Mouse (Mus musculus) ES-Bruce4 (cell line): Measurements from ENCODE around the gene Rab5a. TPM values are rescaled to one million over a fixed set of nuclear protein-coding genes. Genes with fewer than 3 reads are reported as not detected.
"Not testable (repeated sequence)": the region's sequence is repeated elsewhere in the genome, so short reads cannot be mapped to it uniquely, and the experiment has no call there.

ENCODE experiments used
- H3K27ac ChIP-seq: 2 replicates; pipeline ENCODE4 v1.5.1; 2012; ENCODE audit warnings: low read length, inconsistent platforms; ENCODE audit not compliant: insufficient read depth
- H3K27me3 ChIP-seq: 2 replicates; pipeline ENCODE4 v1.6.1; 2012; ENCODE audit warnings: mild to moderate bottlenecking, low read length, inconsistent platforms; ENCODE audit not compliant: control insufficient read depth, poor library complexity, insufficient read depth, severe bottlenecking
- H3K36me3 ChIP-seq: 2 replicates; pipeline ENCODE4 v1.6.1; 2012; ENCODE audit warnings: inconsistent platforms, mild to moderate bottlenecking, low read length, moderate library complexity; ENCODE audit not compliant: control insufficient read depth, poor library complexity, insufficient read depth, severe bottlenecking
- H3K4me1 ChIP-seq: one replicate; pipeline ENCODE4 v1.8.1; 2011; ENCODE audit warnings: low read length; ENCODE audit not compliant: control insufficient read depth, insufficient read depth
- H3K4me3 ChIP-seq: 2 replicates; pipeline ENCODE4 v1.5.1; 2011; ENCODE audit warnings: low read depth, mild to moderate bottlenecking, low read length
- H3K9ac ChIP-seq: 2 replicates; pipeline ENCODE4 v1.6.1; 2012; ENCODE audit warnings: low read depth, mild to moderate bottlenecking, inconsistent platforms; ENCODE audit not compliant: poor library complexity, severe bottlenecking
- H3K9me3 ChIP-seq: replicated peaks from 2 replicates; pipeline ENCODE4 v1.6.1; 2012; ENCODE audit warnings: mild to moderate bottlenecking, low read length, inconsistent platforms; ENCODE audit not compliant: control insufficient read depth, poor library complexity, insufficient read depth, severe bottlenecking
- CTCF ChIP-seq: IDR thresholded peaks from one replicate; pipeline ENCODE4 v1.8.1; 2011; ENCODE audit warnings: low read depth, low read length
- EP300 ChIP-seq: IDR thresholded peaks from 2 replicates; pipeline ENCODE4 v1.6.1; 2011; ENCODE audit warnings: low read depth, low read length; ENCODE audit not compliant: insufficient read depth
- POLR2A ChIP-seq: IDR thresholded peaks from one replicate; pipeline ENCODE4 v1.8.1; 2011; ENCODE audit warnings: low read length; ENCODE audit not compliant: insufficient read depth
- polyA plus RNA-seq: library from polyadenylated mRNA; stranded (reverse); fragments of >200 nt; gene quantifications from 2 replicates; pipeline ENCODE4 v1.2.4, GENCODE M21; 2011; ENCODE audit warnings: low read depth; ENCODE audit not compliant: missing spikeins, insufficient read depth, insufficient read length

Rab5a gene
- polyA plus RNA-seq, 1 experiment = 92.3 TPM

DNA sequence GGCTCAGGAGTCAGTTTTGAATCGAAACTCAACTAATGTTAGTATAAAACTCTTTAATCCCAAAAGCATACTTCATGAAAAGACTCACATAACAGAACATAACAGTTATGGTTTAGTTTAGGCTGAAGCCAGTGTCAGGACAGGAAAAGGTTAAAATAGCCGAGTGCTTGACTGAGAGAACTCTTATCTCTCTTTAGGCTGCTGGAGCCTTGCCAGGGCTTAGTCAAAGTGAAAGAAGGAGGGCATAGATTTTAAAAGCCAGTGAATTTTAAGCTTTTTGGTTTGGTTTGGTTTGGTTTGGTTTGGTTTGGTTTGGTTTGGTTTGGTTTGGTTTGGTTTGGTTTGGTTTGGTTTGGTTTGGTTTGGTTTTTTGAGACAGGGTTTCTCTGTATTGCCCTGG, 53.4 kb downstream of the Rab5a start:
- H3K9ac ChIP-seq = no peak overlapping the region
- no peaks in the 10 kb centered on the region for H3K27me3 ChIP-seq
- H3K4me1 ChIP-seq = no peaks in the 10 kb centered on the region
- no peak overlapping the region for H3K4me3 ChIP-seq
- no peak overlapping the region for H3K27ac ChIP-seq
- H3K9me3 ChIP-seq = no peaks in the 10 kb centered on the region
- no peaks in the 10 kb centered on the region for H3K36me3 ChIP-seq
- no peak for TF ChIP-seq POLR2A
- no peak for TF ChIP-seq EP300
- TF ChIP-seq CTCF = no peak

DNA sequence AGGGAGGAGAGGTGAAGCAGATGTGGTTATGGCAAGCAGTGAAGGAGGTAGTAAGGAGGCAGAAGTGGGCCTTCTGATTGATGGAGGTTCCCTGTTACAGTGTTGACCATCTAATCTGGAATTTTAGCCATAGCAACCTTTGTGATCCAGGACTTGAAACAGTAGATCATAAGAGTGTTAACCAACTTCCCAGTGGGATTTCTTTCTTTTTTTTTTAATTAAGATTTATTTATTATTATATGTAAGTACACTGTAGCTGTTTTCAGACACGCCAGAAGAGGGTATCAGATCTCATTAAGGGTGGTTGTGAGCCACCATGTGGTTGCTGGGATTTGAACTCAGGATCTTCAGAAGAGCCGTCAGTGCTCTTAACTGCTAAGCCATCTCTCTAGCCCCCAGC, 60.3 kb downstream of the Rab5a start, which contains the start of gene Pp2d1:
Gene Pp2d1, minus strand, starts transcription at position 101 of the 400 bp plus-strand sequence.
- not testable (repeated sequence) for H3K9me3 ChIP-seq, H3K27ac ChIP-seq, H3K36me3 ChIP-seq, H3K4me3 ChIP-seq, H3K4me1 ChIP-seq, H3K9ac ChIP-seq, H3K27me3 ChIP-seq

DNA sequence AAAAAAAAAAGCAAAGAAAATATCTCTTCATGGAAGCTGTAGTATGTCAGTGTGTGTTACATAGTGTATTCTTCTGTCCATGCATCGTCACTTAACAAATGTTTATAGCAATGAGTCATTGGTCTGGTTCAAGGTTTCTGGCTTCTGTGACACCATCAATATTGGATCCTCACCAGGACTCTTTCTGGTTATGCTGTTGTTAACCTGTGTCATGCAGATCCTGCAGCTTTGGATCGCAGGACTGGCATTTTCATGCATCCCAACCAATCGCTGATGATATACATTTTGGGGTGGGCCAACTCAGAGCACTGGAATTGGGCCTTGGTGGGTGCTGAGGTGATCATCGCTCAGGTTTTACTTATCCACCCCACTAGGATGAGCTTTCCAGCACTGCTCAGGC, 63.5 kb downstream of the Rab5a start:
- H3K9ac ChIP-seq = no peak overlapping the region
- no peaks in the 10 kb centered on the region for H3K36me3 ChIP-seq
- no peak overlapping the region for H3K4me3 ChIP-seq
- no peak for TF ChIP-seq POLR2A
- no peak for TF ChIP-seq CTCF
- no peak for TF ChIP-seq EP300
- H3K9me3 ChIP-seq = no peaks in the 10 kb centered on the region
- H3K4me1 ChIP-seq = no peaks in the 10 kb centered on the region
- no peaks in the 10 kb centered on the region for H3K27me3 ChIP-seq
- H3K27ac ChIP-seq = no peak overlapping the region

DNA sequence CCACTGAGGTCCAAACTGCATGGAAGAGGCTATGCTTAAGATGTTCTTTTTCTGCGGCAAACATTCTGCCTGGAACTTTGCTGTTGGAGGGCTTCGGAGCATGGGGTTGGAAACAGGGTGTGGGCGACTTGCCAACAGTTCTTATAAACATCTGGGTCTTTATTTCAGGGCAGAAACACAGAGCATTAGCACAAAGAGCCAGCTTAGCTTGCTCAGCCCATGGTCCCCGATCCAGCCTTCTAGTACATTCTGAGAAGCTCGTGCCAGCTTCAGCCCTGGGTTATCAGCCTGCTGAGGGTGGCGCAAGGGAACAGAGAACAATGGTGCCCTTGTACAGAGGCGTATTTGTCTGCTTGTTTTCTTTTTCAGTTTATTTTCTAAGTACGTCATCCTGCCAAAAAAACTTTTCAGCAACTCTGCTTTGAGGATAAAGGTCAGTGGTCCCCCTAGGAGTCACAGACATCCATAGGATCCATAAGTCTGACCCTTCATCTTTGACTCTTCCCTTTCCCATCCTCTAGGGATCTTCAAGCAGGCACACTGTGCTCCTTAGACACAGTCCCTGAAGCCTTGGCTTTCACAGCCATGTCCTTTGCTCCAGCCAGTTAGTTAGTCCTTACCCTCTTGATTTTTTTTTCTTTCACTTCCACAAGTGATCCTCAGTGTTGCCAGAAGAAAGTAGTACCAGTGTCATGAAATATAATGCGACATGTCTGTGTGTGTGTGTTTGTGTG, 64.7 kb downstream of the Rab5a start:
- H3K9me3 ChIP-seq = no peaks in the 10 kb centered on the region
- TF ChIP-seq CTCF (no peak), POLR2A (no peak), EP300 (no peak)
- H3K4me3 ChIP-seq = no peak overlapping the region
- H3K4me1 ChIP-seq = no peaks in the 10 kb centered on the region
- H3K9ac ChIP-seq = no peak overlapping the region
- no peaks in the 10 kb centered on the region for H3K36me3 ChIP-seq
- H3K27me3 ChIP-seq = no peaks in the 10 kb centered on the region
- H3K27ac ChIP-seq = no peak overlapping the region

DNA sequence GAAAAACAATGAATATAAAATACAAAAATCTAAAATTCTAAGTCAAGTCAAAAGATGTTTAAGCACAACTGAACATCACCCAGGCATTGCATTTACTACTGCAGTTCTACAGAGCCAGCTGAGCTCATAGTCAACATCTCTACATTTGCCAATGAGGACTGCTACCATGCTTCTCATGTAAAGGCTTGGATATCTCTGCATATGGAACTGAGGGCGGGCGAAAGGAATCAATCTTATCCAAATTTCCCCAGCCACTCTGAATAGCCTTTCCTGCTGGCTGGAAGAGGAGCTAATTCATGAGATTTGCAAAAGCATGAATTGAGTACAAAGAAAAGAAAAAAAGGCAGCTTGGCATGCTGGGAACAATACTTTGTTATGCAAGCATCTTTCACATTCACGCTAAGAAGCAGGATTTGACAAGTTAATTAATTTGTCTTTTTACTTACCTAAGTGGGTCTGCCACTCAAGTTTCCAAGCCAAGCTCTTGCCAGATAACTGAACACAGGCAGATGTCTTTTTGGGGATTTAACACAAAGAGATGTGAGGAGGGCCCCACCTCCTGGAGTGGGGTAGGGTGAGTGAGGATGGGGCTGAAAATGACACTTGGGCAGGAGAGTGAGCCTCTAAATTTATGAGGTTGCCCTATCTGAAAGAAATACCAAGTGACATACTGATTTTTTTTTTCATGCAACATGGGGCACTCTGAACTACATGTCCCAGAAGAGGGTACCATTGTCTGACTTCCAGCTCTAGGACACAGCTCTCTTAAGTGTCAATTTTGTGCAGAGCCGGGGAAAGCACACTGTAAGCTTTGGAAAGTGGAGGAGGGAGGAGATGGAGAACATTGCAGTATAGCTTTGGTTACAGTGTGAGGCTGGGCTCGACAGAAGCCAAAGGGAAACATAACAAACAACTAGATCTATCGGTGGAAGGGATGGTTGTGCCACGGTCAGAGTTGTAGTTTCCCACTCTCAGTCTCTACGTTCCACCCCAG, 72.6 kb downstream of the Rab5a start:
- Histone ChIP-seq H3K4me3 (no peak overlapping the region), H3K36me3 (no peaks in the 10 kb centered on the region), H3K27ac (peak overlapping the region; percentile 74), H3K9me3 (peaks cover 16% of the 10 kb centered on the region), H3K27me3 (no peaks in the 10 kb centered on the region), H3K4me1 (peaks cover 2% of the 10 kb centered on the region), H3K9ac (no peak overlapping the region)
- TF ChIP-seq EP300 (no peak), CTCF (no peak), POLR2A (no peak)

DNA sequence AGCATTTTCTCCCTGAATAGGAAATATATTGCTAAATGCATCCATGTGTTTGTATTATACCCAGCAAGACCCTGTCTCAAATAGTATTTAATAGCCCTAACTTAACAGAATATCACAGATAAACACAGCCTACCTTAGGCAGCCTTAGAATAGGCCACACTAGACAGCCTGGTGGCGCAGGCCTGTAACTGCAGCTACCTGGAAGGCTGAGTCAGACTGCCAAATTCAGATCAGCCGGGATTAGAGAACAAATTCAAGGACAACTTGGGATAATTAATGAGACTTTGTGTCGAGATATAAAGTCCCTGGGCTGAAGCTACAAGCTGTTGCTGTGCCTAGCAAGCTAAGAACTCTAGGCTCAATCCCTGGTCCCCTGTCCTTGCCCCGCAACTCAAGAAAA, 75.1 kb downstream of the Rab5a start:
- no peak overlapping the region for H3K27ac ChIP-seq
- no peaks in the 10 kb centered on the region for H3K36me3 ChIP-seq
- TF ChIP-seq CTCF = peak; percentile 37
- TF ChIP-seq EP300 = no peak
- 0 out of 2 replicates have a peak overlapping the region, but pooled peaks have one; percentile 5 for H3K9ac ChIP-seq
- H3K27me3 ChIP-seq = no peaks in the 10 kb centered on the region
- H3K9me3 ChIP-seq = peaks cover 15% of the 10 kb centered on the region
- no peak overlapping the region for H3K4me3 ChIP-seq
- peaks cover 4% of the 10 kb centered on the region for H3K4me1 ChIP-seq
